Mouse (Mus musculus): ENCODE measurements around the gene Olfr661. TPM values are rescaled to one million over a fixed set of nuclear protein-coding genes. Genes with fewer than 3 reads are reported as not detected.

Olfr661 gene
- not detected for total RNA-seq (2021)
- long read RNA-seq, experiment 1: 0 reads
- long read RNA-seq, experiment 2: 0 reads

DNA sequence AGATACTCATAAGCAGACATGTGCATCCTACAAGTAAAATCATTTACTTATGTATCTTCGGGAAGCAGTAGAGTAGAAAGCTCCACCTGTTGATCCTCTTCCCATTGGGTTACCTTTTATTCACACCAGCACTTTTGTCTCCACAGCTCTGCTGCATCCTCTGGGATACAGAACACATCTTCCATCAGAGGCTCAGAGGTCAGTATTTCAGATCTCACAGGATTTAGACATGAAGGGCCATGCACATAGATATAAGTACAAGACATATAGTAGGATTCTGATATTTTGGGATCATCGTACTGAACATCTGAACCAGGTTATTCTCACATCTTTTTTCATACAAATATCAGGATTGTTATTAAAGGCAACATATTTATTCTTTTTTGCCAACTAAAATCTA is at the start of gene Olfr661:
Olfr661 (plus strand) TSS at position 301 of the 400 bp plus-strand sequence.
- Histone ChIP-seq H3K4me3 (no peak within 1 kb of the TSS), H3K27ac (no peak within 1 kb of the TSS)
- TF ChIP-seq CTCF (conservative IDR thresholded peaks at IDR 0.05): no peak
- DNase-seq (ENCODE audit: low spot score in 2 of 2): no peak

- peak in 1 of 2 experiments; percentile 10 for DNase-seq (ENCODE audit: low spot score in 2 of 2)
- Histone ChIP-seq H3K4me3 (no peak within 1 kb of the TSS), H3K27ac (no peak within 1 kb of the TSS)
- peak; percentile 59 for TF ChIP-seq CTCF (conservative IDR thresholded peaks at IDR 0.05)
Measured at GRCm38 (mm10) chr7:104646841-104647482, 39.3 kb upstream of the Olfr661 start, which contains the start of gene Olfr658. TSS of gene Olfr658 (minus strand) at chr7:104647305.

GRCm38 (mm10) chr7:104666453-104666852 is 19.8 kb upstream of the Olfr661 start, which contains the start of gene Olfr659:
TSS of gene Olfr659 (plus strand) at chr7:104666753.
- H3K4me3 ChIP-seq: no peak within 1 kb of the TSS
- no peak for TF ChIP-seq CTCF (conservative IDR thresholded peaks at IDR 0.05)
- no peak for DNase-seq (ENCODE audit: low spot score in 2 of 2)
- no peak within 1 kb of the TSS for H3K27ac ChIP-seq

Other genes with a start within 250 kb of the Olfr661 start
- gene Trim30a, start 221.3 kb upstream of the Olfr661 start, total RNA-seq (2021): 1 to 10 TPM in 1 of 2 experiments, under 1 TPM in 1; 0.64 to 1.1 TPM
- gene Trim30d, start 178.7 kb upstream of the Olfr661 start, total RNA-seq (2021): under 1 TPM; 0.33 to 0.34 TPM
- not detected for gene Olfr651, start 136.4 kb upstream of the Olfr661 start, total RNA-seq (2021)
- not detected for gene Olfr652, start 125.6 kb upstream of the Olfr661 start, total RNA-seq (2021)
- not detected for gene Olfr653, start 109.2 kb upstream of the Olfr661 start, total RNA-seq (2021)
- not detected for gene Olfr654, start 99.5 kb upstream of the Olfr661 start, total RNA-seq (2021)
- not detected for gene Olfr655, start 84.7 kb upstream of the Olfr661 start, total RNA-seq (2021)
- gene Olfr656, start 72.5 kb upstream of the Olfr661 start, total RNA-seq (2021): not detected
- not detected for gene Olfr657, start 61.7 kb upstream of the Olfr661 start, total RNA-seq (2021)
- gene Olfr658, start 39.2 kb upstream of the Olfr661 start, total RNA-seq (2021): not detected
- not detected for gene Olfr659, start 19.7 kb upstream of the Olfr661 start, total RNA-seq (2021)
- not detected for gene Usp17le, start 91.0 kb downstream of the Olfr661 start, total RNA-seq (2021)
- not detected for gene Usp17lb, start 156.1 kb downstream of the Olfr661 start, total RNA-seq (2021)
- not detected for gene Usp17la, start 170.5 kb downstream of the Olfr661 start, total RNA-seq (2021)
- gene Olfr665, start 191.5 kb downstream of the Olfr661 start, total RNA-seq (2021): not detected
- not detected for gene Olfr666, start 209.5 kb downstream of the Olfr661 start, total RNA-seq (2021)
- not detected for gene Olfr667, start 235.0 kb downstream of the Olfr661 start, total RNA-seq (2021)
- gene Olfr668, start 241.6 kb downstream of the Olfr661 start, total RNA-seq (2021): not detected
- gene Olfr669, start 247.7 kb downstream of the Olfr661 start, total RNA-seq (2021): not detected

Data from layer of hippocampus, adult 2 months (tissue).